Mouse (Mus musculus): Measurements from ENCODE around the gene Uimc1.
A peak's percentile ranks its signal among the peaks of the same experiment; 100 is the strongest.
"Not testable (repeated sequence)": the region's sequence is repeated elsewhere in the genome, so short reads cannot be mapped to it uniquely, and the experiment has no call there.

Gene Uimc1

GRCm38 (mm10) chr13:55099726-55100478 lies at the start of gene Uimc1:
Gene Uimc1, minus strand, starts transcription at chr13:55100300.
- peak; percentile 70 to 84 for DNase-seq (ENCODE audit: low spot score in 2 of 2)

GRCm38 (mm10) chr13:55140271-55140670 lies 40.2 kb upstream of the Uimc1 start:
- no peak for DNase-seq (ENCODE audit: low spot score in 2 of 2)

GRCm38 (mm10) chr13:55135382-55135781 lies 35.3 kb upstream of the Uimc1 start:
- no peak for DNase-seq (ENCODE audit: low spot score in 2 of 2)

GRCm38 (mm10) chr13:55133448-55133847 lies 33.3 kb upstream of the Uimc1 start, which contains the start of gene Gm17617:
Gene Gm17617, minus strand, starts transcription at chr13:55133548.
- no peak for DNase-seq (ENCODE audit: low spot score in 2 of 2)

- DNase-seq (ENCODE audit: low spot score in 2 of 2) = no peak
Measured at GRCm38 (mm10) chr13:55124903-55125302, 24.8 kb upstream of the Uimc1 start.

- DNase-seq (ENCODE audit: low spot score in 2 of 2) = no peak
Measured at GRCm38 (mm10) chr13:55114375-55114774, 14.3 kb upstream of the Uimc1 start.

GRCm38 (mm10) chr13:55107694-55108093 lies 7.6 kb upstream of the Uimc1 start:
- DNase-seq (ENCODE audit: low spot score in 2 of 2) = peak in 1 of 2 experiments; percentile 28

- DNase-seq (ENCODE audit: low spot score in 2 of 2) = no peak
Measured at GRCm38 (mm10) chr13:55107116-55107515, 7.0 kb upstream of the Uimc1 start.

GRCm38 (mm10) chr13:55105953-55106691 lies 6.0 kb upstream of the Uimc1 start:
- DNase-seq (ENCODE audit: low spot score in 2 of 2) = no peak

- peak; percentile 96 for DNase-seq (ENCODE audit: low spot score in 2 of 2)
Measured at GRCm38 (mm10) chr13:55105045-55105952, 5.2 kb upstream of the Uimc1 start, which contains the start of gene Zfp346. Gene Zfp346, plus strand, starts transcription at chr13:55105311.

- DNase-seq (ENCODE audit: low spot score in 2 of 2) = no peak
Measured at GRCm38 (mm10) chr13:55103351-55103750, 3.3 kb upstream of the Uimc1 start.

- DNase-seq (ENCODE audit: low spot score in 2 of 2) = no peak
Measured at GRCm38 (mm10) chr13:55102366-55102765, 2.3 kb upstream of the Uimc1 start.

GRCm38 (mm10) chr13:55101627-55102026 lies 1.5 kb upstream of the Uimc1 start:
- DNase-seq (ENCODE audit: low spot score in 2 of 2) = no peak

- no peak for DNase-seq (ENCODE audit: low spot score in 2 of 2)
Measured at GRCm38 (mm10) chr13:55099066-55099725, 904 bp downstream of the Uimc1 start.

GRCm38 (mm10) chr13:55097841-55098240 lies 2.3 kb downstream of the Uimc1 start:
- DNase-seq (ENCODE audit: low spot score in 2 of 2) = not testable (repeated sequence)

- DNase-seq (ENCODE audit: low spot score in 2 of 2) = no peak
Measured at GRCm38 (mm10) chr13:55092588-55092987, 7.5 kb downstream of the Uimc1 start.

GRCm38 (mm10) chr13:55075597-55075996 lies 24.5 kb downstream of the Uimc1 start:
- no peak for DNase-seq (ENCODE audit: low spot score in 2 of 2)

GRCm38 (mm10) chr13:55071322-55071721 lies 28.8 kb downstream of the Uimc1 start:
- DNase-seq (ENCODE audit: low spot score in 2 of 2) = no peak

GRCm38 (mm10) chr13:55069719-55070118 lies 30.4 kb downstream of the Uimc1 start:
- DNase-seq (ENCODE audit: low spot score in 2 of 2) = no peak

GRCm38 (mm10) chr13:55063276-55063675 lies 36.8 kb downstream of the Uimc1 start:
- no peak for DNase-seq (ENCODE audit: low spot score in 2 of 2)

GRCm38 (mm10) chr13:55058042-55058441 lies 42.1 kb downstream of the Uimc1 start:
- DNase-seq (ENCODE audit: low spot score in 2 of 2) = no peak
